Mouse (Mus musculus): ENCODE data around the gene Susd1. TPM values are rescaled to one million over a fixed set of nuclear protein-coding genes. Genes with fewer than 3 reads are reported as not detected.

Susd1 gene
- total and polyA plus RNA-seq, 3 experiments: 1.6 to 6.1 (median 4.1) TPM

DNA sequence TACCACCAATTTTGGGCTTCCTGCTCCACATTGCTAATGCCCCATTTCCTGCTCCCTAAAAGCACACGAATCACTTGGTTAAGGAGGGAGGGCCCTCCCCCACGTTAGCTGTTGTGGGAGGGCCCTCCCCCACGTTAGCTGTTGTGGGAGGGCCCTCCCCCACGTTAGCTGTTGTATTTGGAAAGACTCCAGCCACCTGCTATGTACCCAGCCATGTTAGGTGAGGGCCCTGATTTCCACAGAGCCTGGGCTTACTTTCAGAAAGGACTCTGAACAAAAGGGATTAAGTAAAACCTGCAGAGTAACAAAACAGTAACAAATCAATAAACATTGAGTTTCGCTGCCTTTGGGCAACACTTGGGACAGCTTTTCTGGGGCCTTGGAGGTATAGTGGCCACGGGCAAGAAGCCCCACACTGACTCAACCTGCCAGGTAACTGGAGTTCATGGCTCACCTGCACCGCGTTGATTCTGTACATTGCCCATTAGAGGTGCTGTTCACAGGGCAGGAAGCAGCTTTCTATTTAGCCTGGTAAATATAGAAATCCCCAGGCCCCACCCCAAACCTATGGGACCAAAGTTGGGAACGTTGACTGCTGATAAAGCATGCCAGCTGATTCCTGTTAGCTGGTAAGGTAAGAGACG lies 107.3 kb downstream of the Susd1 start:
- H3K27me3 ChIP-seq (replicated peaks): no peaks in the 10 kb centered on the region
- H3K79me2 ChIP-seq (replicated peaks; ENCODE audit: control insufficient read depth, extremely low read depth, insufficient read depth, poor library complexity, severe bottlenecking): no peaks in the 10 kb centered on the region
- H3K4me1 ChIP-seq (ENCODE audit: control insufficient read depth in 1 of 2, insufficient read depth in 2 of 2): peaks cover 11 to 58% of the 10 kb centered on the region in 2 experiments
- H3K9ac ChIP-seq (ENCODE audit: insufficient read depth, low read depth): peak overlapping the region; percentile 37; the same call in 1 of the 2 replicates
- TF ChIP-seq CHD2 (IDR thresholded peaks at IDR 0.05; ENCODE audit: low read length) (0 out of 2 replicates have a peak, but pooled peaks have one; percentile 29), SMC3 (IDR thresholded peaks at IDR 0.05; ENCODE audit: low read depth, low read length) (no peak)
- H3K4me3 ChIP-seq (replicated peaks in 1 of 3; ENCODE audit: low read depth in 2 of 3, low read length in 2 of 3, poor library complexity in 1 of 3): peak overlapping the region in 1 of 3 experiments; percentile 21
- no peaks in the 10 kb centered on the region for H3K9me3 ChIP-seq (replicated peaks; ENCODE audit: low read length)
- H3K4me2 ChIP-seq (ENCODE audit: insufficient read depth, low read depth, poor library complexity, severe bottlenecking): peak overlapping the region; percentile 72
- in situ Hi-C loops (cut with MboI; ENCODE audit: low pct_ligation_motif_present, low pct_unique_long_range_greater_than_20kb, low sequenced_read_pairs) (loop anchor here (5.0 to 25.0 kb wide), 3 partner anchors 44 to 219 kb away; partner anchors contain the start of gene Ugcg), dilution Hi-C loops (cut with MboI; ENCODE audit: extremely low pct_ligation_motif_present, extremely low pct_unique_long_range_greater_than_20kb, low sequenced_read_pairs) (no loop called here)
- DNase-seq (ENCODE audit: extremely low read depth): peak; percentile 48
- peak overlapping the region; percentile 70; the same call in 1 of the 2 replicates for H3K27ac ChIP-seq (ENCODE audit: insufficient read depth, low read depth)
- H3K36me3 ChIP-seq (replicated peaks in 1 of 2; ENCODE audit: control insufficient read depth in 1 of 2, insufficient read depth in 1 of 2, low read length in 1 of 2): no peaks in the 10 kb centered on the region

DNA sequence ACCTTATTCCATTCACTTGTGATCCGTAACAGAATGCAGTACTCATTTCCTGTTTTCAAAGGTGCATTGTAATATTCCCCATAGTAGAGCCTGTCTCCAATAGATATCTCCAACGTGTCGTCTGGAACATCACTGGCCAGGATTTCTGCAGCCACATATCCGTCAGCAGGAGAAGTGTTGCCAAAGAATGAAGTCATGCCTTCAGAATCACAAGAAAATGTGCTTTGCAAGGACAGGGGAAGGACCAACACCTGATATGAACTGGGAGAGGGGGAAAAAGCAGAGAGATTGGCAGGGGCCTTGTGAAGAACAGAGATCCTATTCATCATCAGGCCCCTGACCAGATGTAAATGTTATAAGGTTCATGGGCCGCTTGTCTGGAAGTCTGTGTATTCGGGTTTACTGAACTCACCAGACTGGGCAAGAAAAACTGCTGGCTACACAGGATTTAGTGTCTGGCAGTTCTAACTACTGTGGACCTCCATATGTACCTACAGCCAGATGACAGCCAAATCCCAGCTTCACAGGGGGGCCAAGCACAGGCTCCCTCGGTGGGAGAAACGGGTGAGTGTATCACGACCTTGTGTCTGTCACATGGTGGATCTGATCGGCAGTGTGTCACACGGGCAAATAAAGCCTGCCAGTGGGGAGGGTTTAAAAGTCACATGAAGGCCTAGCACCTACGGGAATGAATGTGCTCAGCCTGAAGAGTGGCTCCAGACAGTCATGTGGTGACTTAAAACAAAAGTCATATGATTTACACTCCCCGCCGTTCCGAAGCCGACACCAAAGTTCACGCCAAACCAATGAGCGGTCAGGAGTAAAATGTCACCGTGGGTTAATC lies 108.8 kb downstream of the Susd1 start:
- TF ChIP-seq SMC3 (IDR thresholded peaks at IDR 0.05; ENCODE audit: low read depth, low read length) (no peak), ZKSCAN1 (IDR thresholded peaks at IDR 0.05; ENCODE audit: borderline replicate concordance, low read depth, low read length) (no peak), NRF1 (IDR thresholded peaks at IDR 0.05; ENCODE audit: low read depth, low read length) (no peak), MYC (IDR thresholded peaks at IDR 0.05; ENCODE audit: low read depth, low read length) (no peak), SIN3A (IDR thresholded peaks at IDR 0.05; ENCODE audit: low read length) (no peak), EP300 (IDR thresholded peaks at IDR 0.05; ENCODE audit: low read length) (no peak), MXI1 (IDR thresholded peaks at IDR 0.05; ENCODE audit: low read depth, low read length) (no peak), MEF2A (IDR thresholded peaks at IDR 0.05; ENCODE audit: borderline replicate concordance, low read depth, low read length) (no peak), UBTF (IDR thresholded peaks at IDR 0.05; ENCODE audit: low read depth, low read length) (no peak), USF1 (IDR thresholded peaks at IDR 0.05; ENCODE audit: low read depth, low read length) (peak; percentile 31; the same call in 1 of the 2 replicates), MAX (IDR thresholded peaks at IDR 0.05; ENCODE audit: low read length) (peak; percentile 39; the same call in 1 of the 2 replicates), PAX5 (IDR thresholded peaks at IDR 0.05; ENCODE audit: low read length) (no peak), RAD21 (IDR thresholded peaks at IDR 0.05; ENCODE audit: low read depth, low read length) (no peak), BHLHE40 (IDR thresholded peaks at IDR 0.05; ENCODE audit: low read depth, low read length) (peak; percentile 29; the same call in 1 of the 2 replicates), RCOR1 (conservative IDR thresholded peaks at IDR 0.05; ENCODE audit: low read depth, low read length) (no peak), POLR2AphosphoS2 (IDR thresholded peaks at IDR 0.05; ENCODE audit: low read depth, low read length) (no peak), KAT2A (IDR thresholded peaks at IDR 0.05; ENCODE audit: insufficient replicate concordance, low read length) (no peak), CTCF (conservative IDR thresholded peaks at IDR 0.05 in 1 of 2, IDR thresholded peaks at IDR 0.05 in 1 of 2; ENCODE audit: low read depth in 2 of 2, low read length in 2 of 2) (no peak), POLR2A (IDR thresholded peaks at IDR 0.05; ENCODE audit: low read depth, low read length) (no peak), IRF4 (IDR thresholded peaks at IDR 0.05; ENCODE audit: low read depth, low read length) (0 out of 2 replicates have a peak, but pooled peaks have one; percentile 14), TCF12 (IDR thresholded peaks at IDR 0.05; ENCODE audit: low read depth, low read length) (no peak), E2F4 (IDR thresholded peaks at IDR 0.05; ENCODE audit: insufficient replicate concordance, low read depth, low read length) (no peak), MAZ (IDR thresholded peaks at IDR 0.05; ENCODE audit: low read depth, low read length) (no peak), ZNF384 (IDR thresholded peaks at IDR 0.05; ENCODE audit: low read depth, low read length) (no peak), ZC3H11A (IDR thresholded peaks at IDR 0.05; ENCODE audit: low read depth, low read length) (no peak)
- H3K27me3 ChIP-seq (replicated peaks): no peaks in the 10 kb centered on the region
- H3K9ac ChIP-seq (ENCODE audit: insufficient read depth, low read depth): no peak overlapping the region
- H3K36me3 ChIP-seq (replicated peaks in 1 of 2; ENCODE audit: control insufficient read depth in 1 of 2, insufficient read depth in 1 of 2, low read length in 1 of 2): no peaks in the 10 kb centered on the region
- H3K79me2 ChIP-seq (replicated peaks; ENCODE audit: control insufficient read depth, extremely low read depth, insufficient read depth, poor library complexity, severe bottlenecking): no peaks in the 10 kb centered on the region
- H3K4me2 ChIP-seq (ENCODE audit: insufficient read depth, low read depth, poor library complexity, severe bottlenecking): no peak overlapping the region
- H3K9me3 ChIP-seq (replicated peaks; ENCODE audit: low read length): no peaks in the 10 kb centered on the region
- no peak for DNase-seq (ENCODE audit: extremely low read depth)
- H3K4me1 ChIP-seq (ENCODE audit: control insufficient read depth in 1 of 2, insufficient read depth in 2 of 2): peaks cover 11 to 51% of the 10 kb centered on the region in 2 experiments
- in situ Hi-C loops (cut with MboI; ENCODE audit: low pct_ligation_motif_present, low pct_unique_long_range_greater_than_20kb, low sequenced_read_pairs): loop anchor here (5.0 to 25.0 kb wide), 3 partner anchors 42 to 217 kb away; partner anchors contain the start of gene Ugcg
- H3K27ac ChIP-seq (ENCODE audit: insufficient read depth, low read depth): no peak overlapping the region
- dilution Hi-C loops (cut with MboI; ENCODE audit: extremely low pct_ligation_motif_present, extremely low pct_unique_long_range_greater_than_20kb, low sequenced_read_pairs): no loop called here
- no peak overlapping the region for H3K4me3 ChIP-seq (replicated peaks in 1 of 3; ENCODE audit: low read depth in 2 of 3, low read length in 2 of 3, poor library complexity in 1 of 3)
